Mouse (Mus musculus) lung, embryonic 15.5 days (tissue): ENCODE measurements around the gene Hdac1. TPM values are rescaled to one million over a fixed set of nuclear protein-coding genes. Genes with fewer than 3 reads are reported as not detected.
"Not testable (repeated sequence)": the region's sequence is repeated elsewhere in the genome, so short reads cannot be mapped to it uniquely, and the experiment has no call there.

Experiments used
- ATAC-seq: fragments of 200-750 bp; cut with Nextera tagmentation; 2 replicates; pipeline ENCODE4 v1.8.0; 2017; ENCODE audit warnings: moderate number of reproducible peaks, borderline replicate concordance; ENCODE audit not compliant: low FRiP score, low TSS enrichment; ENCODE audit errors: extremely low read depth
- H3K27ac ChIP-seq: fragments of 300-500 bp; sonication (generic); 2 replicates; pipeline ENCODE4 v1.5.1; 2015; ENCODE audit warnings: moderate library complexity, mild to moderate bottlenecking, inconsistent platforms
- H3K27me3 ChIP-seq: fragments of 300-500 bp; sonication (generic); 2 replicates; pipeline ENCODE4 v1.6.1; 2015; ENCODE audit warnings: inconsistent platforms
- H3K36me3 ChIP-seq: fragments of 300-500 bp; sonication (generic); 2 replicates; pipeline ENCODE4 v1.6.1; 2015; ENCODE audit warnings: inconsistent platforms
- H3K4me1 ChIP-seq: fragments of 300-500 bp; sonication (generic); 2 replicates; pipeline ENCODE4 v1.6.1; 2015; ENCODE audit warnings: inconsistent platforms
- H3K4me2 ChIP-seq: fragments of 300-500 bp; sonication (generic); 2 replicates; pipeline ENCODE4 v1.6.1; 2015; ENCODE audit warnings: inconsistent platforms, mild to moderate bottlenecking, moderate library complexity
- H3K4me3 ChIP-seq: fragments of 300-500 bp; sonication (generic); 2 replicates; pipeline ENCODE4 v1.5.1; 2015; ENCODE audit warnings: mild to moderate bottlenecking, inconsistent platforms
- H3K9ac ChIP-seq: fragments of 300-500 bp; sonication (generic); 2 replicates; pipeline ENCODE4 v1.6.1; 2015; ENCODE audit warnings: inconsistent platforms
- H3K9me3 ChIP-seq: fragments of 300-500 bp; sonication (generic); 2 replicates; pipeline ENCODE4 v1.6.1; 2016; ENCODE audit warnings: inconsistent platforms
- WGBS: fragments of 180-500 bp; shearing (Covaris S2); methylation state at CpG from one replicate; pipeline ENCODE4 v1.1.7; 2015; 5-methylcytosine and 5-hydroxymethylcytosine counted together
- polyA plus RNA-seq: library from polyadenylated mRNA; unstranded; fragments of >200 nt; fragmentation: Nextera tagmentation; extraction: Ambion mirVana; gene quantifications from 2 replicates; pipeline ENCODE4 v1.2.1, GENCODE M21; 2015

Hdac1 gene
- polyA plus RNA-seq, 1 experiment from 2014 or later: 260 TPM

DNA sequence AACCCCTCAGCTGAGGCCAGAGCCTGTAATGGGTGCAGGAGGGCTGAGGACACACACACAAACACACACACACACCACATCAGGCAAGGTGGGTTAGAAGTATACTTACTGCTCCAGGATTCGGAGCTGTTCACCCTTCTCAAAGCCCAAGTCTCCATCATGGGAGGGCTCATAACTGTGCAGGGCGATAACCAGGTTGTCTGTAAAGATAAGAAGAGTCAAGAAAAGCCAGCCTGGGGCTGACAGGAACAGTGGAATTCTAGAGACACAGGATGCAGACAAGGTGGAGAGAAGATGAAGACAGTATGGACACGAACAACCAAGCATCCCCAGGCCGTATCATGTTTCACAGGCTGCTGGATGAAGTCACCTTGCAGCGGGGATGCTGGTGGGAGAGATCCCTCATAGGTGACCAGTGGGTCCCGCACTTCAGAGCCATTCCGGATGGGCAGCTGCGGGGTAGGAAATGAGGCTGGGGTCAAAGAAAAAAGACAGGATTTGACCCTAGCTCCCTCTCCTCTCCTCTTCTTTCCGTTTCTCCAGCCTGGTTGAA lies 14.8 kb upstream of the Hdac1 start:
- peak overlapping the region; percentile 50; the same call in 1 of the 2 replicates for H3K9ac ChIP-seq
- ATAC-seq: no peak
- H3K27ac ChIP-seq: peak overlapping the region; percentile 76
- H3K36me3 ChIP-seq: no peaks in the 10 kb centered on the region
- H3K4me3 ChIP-seq: peak overlapping the region; percentile 45; the same call in 1 of the 2 replicates
- no peaks in the 10 kb centered on the region for H3K27me3 ChIP-seq
- peaks cover 20% of the 10 kb centered on the region for H3K4me1 ChIP-seq
- no peaks in the 10 kb centered on the region for H3K9me3 ChIP-seq
- H3K4me2 ChIP-seq: peak overlapping the region; percentile 75
- 64% methylated on average over 9 of the region's 9 CpGs for WGBS

DNA sequence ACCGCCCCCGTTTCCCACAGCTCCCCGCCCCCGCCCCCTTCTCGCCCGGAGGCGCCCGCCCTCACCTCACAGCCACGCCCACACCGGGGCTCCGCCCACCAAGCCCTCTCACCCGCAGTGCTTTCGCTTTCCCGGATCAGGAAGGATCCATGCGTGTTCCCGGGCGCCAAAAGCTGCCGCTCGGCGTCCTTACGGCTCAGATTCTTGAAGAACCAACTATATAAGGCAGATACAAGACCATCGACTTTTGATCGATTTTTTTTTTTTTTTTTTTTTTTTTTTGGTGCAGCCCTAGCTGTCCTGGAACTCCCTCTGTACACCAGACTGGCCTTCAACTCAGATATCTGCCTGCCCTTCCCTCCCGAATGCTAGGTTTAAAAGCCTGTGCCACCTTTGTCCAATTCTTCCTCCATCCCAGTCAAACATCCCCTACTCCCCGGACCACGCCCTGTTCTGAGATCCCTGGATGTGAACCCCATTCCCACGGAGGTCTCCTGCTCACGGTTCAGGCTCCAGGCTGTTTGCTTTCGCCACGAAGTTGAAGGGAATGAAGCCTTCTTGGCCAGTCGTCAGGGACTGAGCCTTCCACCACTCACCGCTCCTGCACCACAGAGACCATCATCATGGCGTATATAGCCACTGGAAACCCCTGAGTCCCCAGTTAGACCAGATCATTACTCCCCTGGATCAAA lies 14.2 kb upstream of the Hdac1 start:
- peak overlapping the region; percentile 45 for H3K4me3 ChIP-seq
- H3K27ac ChIP-seq: peak overlapping the region; percentile 76
- no peaks in the 10 kb centered on the region for H3K27me3 ChIP-seq
- H3K4me1 ChIP-seq: peaks cover 20% of the 10 kb centered on the region
- no peaks in the 10 kb centered on the region for H3K9me3 ChIP-seq
- peak; percentile 90 for ATAC-seq
- H3K36me3 ChIP-seq: no peaks in the 10 kb centered on the region
- 7% methylated on average over 33 of the region's 33 CpGs for WGBS
- H3K4me2 ChIP-seq: peak overlapping the region; percentile 75
- H3K9ac ChIP-seq: peak overlapping the region; percentile 50

DNA sequence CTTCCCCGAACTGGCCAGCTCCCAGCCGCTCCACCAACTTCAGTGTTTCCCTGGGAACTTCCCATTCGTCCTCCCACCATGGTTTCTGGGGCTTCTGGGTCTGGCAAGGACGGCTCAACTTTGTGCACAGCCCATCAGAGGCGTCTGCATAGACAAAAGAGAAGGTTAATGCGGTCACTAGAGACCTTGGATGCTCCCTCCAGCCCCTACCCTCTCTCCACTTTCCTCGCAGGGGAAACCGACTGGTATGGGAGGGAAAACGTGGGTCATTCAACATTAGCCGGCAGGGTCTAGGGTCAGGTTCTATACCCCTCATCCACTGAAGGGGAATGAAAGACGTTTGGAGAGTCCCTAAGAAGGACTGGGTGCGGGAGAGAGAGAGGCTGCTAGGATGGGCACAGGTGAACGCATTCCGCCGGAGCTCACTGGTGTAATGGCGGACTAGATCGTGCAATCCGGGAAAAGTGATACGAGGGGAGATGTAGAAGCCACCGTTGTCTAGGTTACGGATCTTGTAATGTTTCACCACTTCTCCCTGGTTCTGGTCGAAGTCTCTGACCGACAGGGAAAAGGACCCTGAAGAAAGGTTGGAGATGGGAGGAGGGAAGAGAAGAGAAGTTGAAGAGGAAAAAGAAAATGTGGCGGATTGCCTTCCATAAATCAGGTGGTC lies 13.5 kb upstream of the Hdac1 start:
- H3K27me3 ChIP-seq: no peaks in the 10 kb centered on the region
- peak overlapping the region; percentile 75 for H3K4me2 ChIP-seq
- H3K9me3 ChIP-seq: no peaks in the 10 kb centered on the region
- WGBS: under 1% methylated on average over 24 of the region's 24 CpGs
- H3K4me3 ChIP-seq: peak overlapping the region; percentile 45
- peak overlapping the region; percentile 50 for H3K9ac ChIP-seq
- no peaks in the 10 kb centered on the region for H3K36me3 ChIP-seq
- peaks cover 20% of the 10 kb centered on the region for H3K4me1 ChIP-seq
- no peak overlapping the region for H3K27ac ChIP-seq
- ATAC-seq: peak; percentile 53

DNA sequence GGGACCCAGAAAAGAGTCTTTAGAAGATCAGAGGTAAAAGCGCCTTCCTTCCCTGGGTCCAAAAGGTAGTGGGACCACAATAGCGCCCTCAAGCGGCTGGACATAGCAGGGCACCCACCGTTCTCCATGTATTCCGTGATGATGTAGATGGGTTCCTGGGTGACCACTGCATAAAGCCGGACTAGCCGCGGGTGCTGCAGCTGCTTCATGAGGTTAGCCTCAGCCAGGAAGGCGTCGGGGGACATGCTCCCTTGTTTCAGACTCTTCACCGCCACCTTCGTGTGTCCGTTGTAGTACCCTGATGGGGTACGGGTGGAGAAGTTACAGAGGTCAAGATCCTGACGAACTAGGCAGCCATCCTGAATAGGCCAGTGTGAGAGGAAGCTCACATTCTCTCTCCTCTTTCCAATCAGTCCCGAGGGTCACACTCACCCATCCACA lies 12.9 kb upstream of the Hdac1 start:
- Histone ChIP-seq H3K4me1 (peaks cover 20% of the 10 kb centered on the region), H3K9ac (peak overlapping the region; percentile 50; the same call in 1 of the 2 replicates), H3K4me3 (peak overlapping the region; percentile 45), H3K27me3 (no peaks in the 10 kb centered on the region), H3K9me3 (no peaks in the 10 kb centered on the region), H3K36me3 (no peaks in the 10 kb centered on the region), H3K4me2 (peak overlapping the region; percentile 75), H3K27ac (no peak overlapping the region)
- ATAC-seq: 0 out of 2 replicates have a peak, but pooled peaks have one; percentile 19
- WGBS: 6% methylated on average over 16 of the region's 16 CpGs

DNA sequence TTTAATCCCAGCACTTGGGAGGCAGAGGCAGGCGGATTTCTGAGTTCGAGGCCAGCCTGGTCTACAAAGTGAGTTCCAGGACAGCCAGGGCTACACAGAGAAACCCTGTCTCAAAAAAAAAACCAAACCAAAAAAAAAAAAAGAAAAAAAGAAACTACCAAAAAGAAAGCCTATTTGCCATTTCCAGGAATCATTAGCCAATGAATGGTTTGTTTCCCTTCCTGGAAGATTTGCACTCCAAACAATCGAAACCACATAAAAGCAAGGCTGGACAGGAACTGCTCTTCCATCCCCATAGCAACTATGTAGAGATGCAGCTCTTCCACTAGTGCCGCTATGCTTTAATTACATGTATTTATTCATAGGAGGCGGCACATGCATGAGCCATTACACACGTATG lies 12.0 kb upstream of the Hdac1 start:
- WGBS: 90% methylated on average over 6 of the region's 6 CpGs
- ATAC-seq, H3K4me3 ChIP-seq, H3K27me3 ChIP-seq, H3K36me3 ChIP-seq, H3K9me3 ChIP-seq, H3K4me2 ChIP-seq, H3K9ac ChIP-seq, H3K27ac ChIP-seq: not testable (repeated sequence)
- H3K4me1 ChIP-seq: peaks cover 20% of the 10 kb centered on the region

DNA sequence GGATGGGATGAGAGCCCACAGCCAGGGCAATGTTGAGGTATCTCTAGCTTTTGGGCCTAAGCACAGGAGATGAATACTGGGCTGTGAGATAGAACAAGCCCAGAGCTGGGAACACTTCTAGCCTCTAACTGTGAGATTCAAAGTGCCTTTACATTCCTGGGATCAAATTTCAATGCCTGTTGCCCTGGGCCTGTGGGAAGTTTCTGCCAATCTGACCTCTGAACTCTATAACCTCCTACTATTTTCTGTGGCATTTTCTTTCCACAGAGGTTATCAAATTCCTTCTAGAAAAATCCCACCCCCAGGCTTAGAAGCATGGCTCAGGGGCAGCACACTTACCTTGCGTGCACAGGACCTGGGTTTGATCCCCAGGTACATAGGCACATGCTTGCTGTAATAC lies 7.8 kb upstream of the Hdac1 start:
- no peak overlapping the region for H3K4me3 ChIP-seq
- H3K4me2 ChIP-seq: no peak overlapping the region
- H3K4me1 ChIP-seq: 0 out of 2 replicates have a peak, but pooled peaks cover under 1% of the 10 kb centered on the region
- H3K27ac ChIP-seq: no peak overlapping the region
- no peaks in the 10 kb centered on the region for H3K36me3 ChIP-seq
- no peak overlapping the region for H3K9ac ChIP-seq
- no peaks in the 10 kb centered on the region for H3K9me3 ChIP-seq
- WGBS: 53% methylated on average over 1 of the region's 1 CpGs
- H3K27me3 ChIP-seq: no peaks in the 10 kb centered on the region
- no peak for ATAC-seq

DNA sequence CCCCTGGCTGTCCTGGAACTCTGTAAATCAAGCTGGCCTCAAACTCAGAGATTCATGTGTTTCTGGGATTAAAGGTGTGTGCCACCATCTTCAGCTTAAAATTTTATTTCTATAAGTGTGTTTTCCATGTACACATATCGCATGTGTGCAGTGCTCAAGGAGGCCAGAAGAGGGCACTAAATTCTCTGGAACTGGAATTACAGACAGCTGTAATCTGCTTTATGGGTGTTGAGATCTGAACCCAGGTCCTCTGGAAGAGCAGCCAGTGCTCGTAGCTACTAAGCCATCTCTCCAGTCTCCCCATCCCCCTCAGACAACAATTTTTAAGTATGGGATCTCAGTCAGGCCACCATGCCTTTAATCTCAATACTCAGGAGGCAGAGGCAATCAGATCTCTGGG lies 6.8 kb upstream of the Hdac1 start:
- H3K9ac ChIP-seq: no peak overlapping the region
- H3K4me2 ChIP-seq: no peak overlapping the region
- H3K27ac ChIP-seq: no peak overlapping the region
- H3K36me3 ChIP-seq: no peaks in the 10 kb centered on the region
- H3K4me3 ChIP-seq: no peak overlapping the region
- no peaks in the 10 kb centered on the region for H3K9me3 ChIP-seq
- no peaks in the 10 kb centered on the region for H3K27me3 ChIP-seq
- no peaks in the 10 kb centered on the region for H3K4me1 ChIP-seq
- ATAC-seq: no peak
- 89% methylated on average over 2 of the region's 2 CpGs for WGBS

DNA sequence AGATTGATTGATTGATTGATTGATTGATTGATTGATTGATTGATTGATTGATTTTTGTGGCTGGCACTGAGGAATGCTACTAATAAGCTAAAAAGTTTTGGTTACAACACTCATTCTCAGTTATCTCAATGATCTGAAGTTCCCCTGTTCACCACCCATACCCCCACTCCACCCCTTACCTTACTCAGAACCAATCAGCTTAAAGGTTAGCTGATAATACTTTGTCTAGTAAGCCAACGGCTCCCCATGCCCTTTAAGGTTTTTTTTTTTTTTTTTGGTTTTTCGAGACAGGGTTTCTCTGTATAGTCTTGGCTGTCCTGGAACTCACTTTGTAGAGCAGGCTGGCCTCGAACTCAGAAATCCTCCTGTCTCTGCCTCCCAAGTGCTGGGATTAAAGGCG lies 5.1 kb upstream of the Hdac1 start:
- not testable (repeated sequence) for H3K9ac ChIP-seq, H3K9me3 ChIP-seq, ATAC-seq, H3K27me3 ChIP-seq, H3K4me2 ChIP-seq, H3K27ac ChIP-seq, H3K36me3 ChIP-seq, H3K4me1 ChIP-seq, H3K4me3 ChIP-seq
- 88% methylated on average over 4 of the region's 4 CpGs for WGBS

DNA sequence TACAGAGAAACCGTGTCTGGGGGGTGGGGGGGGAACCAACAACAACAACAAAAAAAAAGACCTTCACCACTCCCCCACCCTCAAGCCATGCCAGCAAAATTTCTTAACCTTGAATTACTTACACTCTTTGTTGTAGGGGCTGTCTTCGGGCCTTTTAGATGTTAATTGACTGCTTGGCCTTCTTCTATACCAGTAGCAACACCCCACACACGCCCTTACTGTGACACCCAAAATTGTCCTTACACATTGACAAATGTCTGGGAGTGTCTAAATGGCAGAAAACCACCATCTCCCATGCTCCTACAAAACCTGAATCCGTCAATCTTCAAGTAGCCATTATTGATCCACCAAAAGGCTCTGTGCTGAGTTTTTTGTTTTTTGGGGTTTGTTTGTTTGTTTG lies 1.6 kb upstream of the Hdac1 start:
- Histone ChIP-seq H3K4me3 (no peak overlapping the region), H3K27ac (no peak overlapping the region), H3K36me3 (no peaks in the 10 kb centered on the region), H3K9me3 (no peaks in the 10 kb centered on the region), H3K4me1 (peaks cover 17% of the 10 kb centered on the region), H3K27me3 (no peaks in the 10 kb centered on the region), H3K4me2 (no peak overlapping the region), H3K9ac (no peak overlapping the region)
- WGBS: 87% methylated on average over 4 of the region's 4 CpGs
- no peak for ATAC-seq

DNA sequence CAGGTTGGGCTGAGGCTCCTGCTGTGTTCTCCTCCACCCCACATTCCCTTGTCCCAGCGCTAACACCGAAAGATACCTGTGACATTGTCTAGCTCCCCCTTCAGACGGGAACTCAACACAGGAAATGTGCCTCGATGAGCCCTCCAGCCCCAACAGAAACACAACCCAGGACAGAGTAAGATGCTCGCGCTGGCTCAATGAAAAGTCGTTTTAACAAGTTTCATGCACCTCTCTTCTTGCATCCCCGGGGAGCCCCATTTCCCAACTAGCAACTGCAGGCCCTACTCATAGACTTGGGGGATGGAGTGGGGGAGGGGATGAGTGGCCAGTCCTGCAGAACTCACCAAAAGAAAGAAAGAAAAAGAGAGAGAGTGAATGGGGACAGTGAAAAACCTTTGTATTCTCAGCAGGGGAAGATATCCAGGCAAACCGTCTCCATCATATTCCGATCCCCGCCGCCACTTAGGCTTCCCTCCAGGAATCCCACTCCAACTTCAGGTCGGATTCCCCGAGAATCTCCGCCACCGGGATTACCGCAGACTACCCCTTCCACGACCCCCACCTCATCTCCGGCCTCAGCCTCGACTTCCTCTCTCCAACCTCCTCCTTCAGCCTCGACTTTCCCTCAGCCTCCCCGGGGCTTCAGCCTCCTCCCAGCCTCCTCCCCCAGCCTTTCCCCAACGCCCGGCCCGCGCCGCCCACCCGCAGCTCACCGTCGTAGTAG lies 483 bp downstream of the Hdac1 start:
- Histone ChIP-seq H3K4me2 (peak overlapping the region; percentile 78), H3K9me3 (no peaks in the 10 kb centered on the region), H3K27me3 (no peaks in the 10 kb centered on the region), H3K9ac (peak overlapping the region; percentile 91), H3K4me3 (peak overlapping the region; percentile 96), H3K27ac (peak overlapping the region; percentile 79), H3K4me1 (peaks cover 17% of the 10 kb centered on the region), H3K36me3 (peaks cover 14% of the 10 kb centered on the region)
- ATAC-seq: no peak
- under 1% methylated on average over 30 of the region's 30 CpGs for WGBS

DNA sequence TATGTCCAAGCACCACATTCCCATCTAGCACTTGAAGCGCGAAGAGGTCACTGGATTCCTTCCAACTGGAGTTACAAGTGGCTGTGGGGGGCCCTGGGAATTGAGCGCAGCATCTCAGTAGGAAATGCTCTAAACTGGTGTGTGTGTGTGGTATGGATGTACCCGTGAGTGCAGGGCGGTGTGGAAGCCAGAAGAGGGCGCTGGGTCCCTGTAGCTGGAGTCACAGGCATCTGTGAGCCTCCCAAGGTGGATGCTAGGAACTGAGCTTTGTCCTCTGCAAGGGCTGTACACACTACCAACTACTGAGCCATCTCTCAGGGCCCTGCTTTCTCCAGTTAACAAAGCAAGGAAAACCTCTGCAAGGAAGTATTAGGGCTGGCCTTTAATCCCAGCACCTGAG lies 2.5 kb downstream of the Hdac1 start:
- H3K4me1 ChIP-seq: peaks cover 17% of the 10 kb centered on the region
- H3K4me2 ChIP-seq: no peak overlapping the region
- H3K9me3 ChIP-seq: no peaks in the 10 kb centered on the region
- H3K27me3 ChIP-seq: no peaks in the 10 kb centered on the region
- H3K9ac ChIP-seq: no peak overlapping the region
- H3K27ac ChIP-seq: no peak overlapping the region
- H3K36me3 ChIP-seq: peaks cover 26% of the 10 kb centered on the region
- 89% methylated on average over 6 of the region's 6 CpGs for WGBS
- ATAC-seq: no peak
- no peak overlapping the region for H3K4me3 ChIP-seq
